Mouse (Mus musculus): Measurements from ENCODE around the gene Zfp62. TPM values are rescaled to one million over a fixed set of nuclear protein-coding genes. Genes with fewer than 3 reads are reported as not detected.
A peak's percentile ranks its signal among the peaks of the same experiment; 100 is the strongest.

Zfp62 gene
- total RNA-seq, 4 experiments from 2014 or later, result 42.5 to 60.7 (median 52.8) TPM

DNA sequence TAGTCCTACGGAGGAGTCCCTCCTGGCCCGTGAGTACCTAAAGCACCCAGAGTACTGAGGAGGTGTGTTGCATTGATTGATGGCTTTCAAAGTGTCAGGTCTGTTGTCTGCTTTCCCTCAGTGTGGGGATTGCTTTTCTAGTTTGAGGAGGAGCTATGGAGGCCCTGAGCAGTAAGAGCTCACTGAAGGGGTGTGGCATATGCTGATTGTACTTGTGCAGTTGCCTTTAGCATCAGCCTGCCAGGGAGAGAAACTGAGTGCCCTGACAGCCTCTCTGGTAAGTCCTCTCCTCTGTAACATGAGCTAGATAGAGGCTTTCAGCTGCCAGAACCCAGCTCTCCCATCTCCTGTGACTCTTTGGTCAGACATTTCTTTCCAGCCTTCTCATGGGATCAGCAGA is 44.2 kb downstream of the Zfp62 start:
- DNase-seq (ENCODE audit: low spot score in 2 of 2), result no peak

DNA sequence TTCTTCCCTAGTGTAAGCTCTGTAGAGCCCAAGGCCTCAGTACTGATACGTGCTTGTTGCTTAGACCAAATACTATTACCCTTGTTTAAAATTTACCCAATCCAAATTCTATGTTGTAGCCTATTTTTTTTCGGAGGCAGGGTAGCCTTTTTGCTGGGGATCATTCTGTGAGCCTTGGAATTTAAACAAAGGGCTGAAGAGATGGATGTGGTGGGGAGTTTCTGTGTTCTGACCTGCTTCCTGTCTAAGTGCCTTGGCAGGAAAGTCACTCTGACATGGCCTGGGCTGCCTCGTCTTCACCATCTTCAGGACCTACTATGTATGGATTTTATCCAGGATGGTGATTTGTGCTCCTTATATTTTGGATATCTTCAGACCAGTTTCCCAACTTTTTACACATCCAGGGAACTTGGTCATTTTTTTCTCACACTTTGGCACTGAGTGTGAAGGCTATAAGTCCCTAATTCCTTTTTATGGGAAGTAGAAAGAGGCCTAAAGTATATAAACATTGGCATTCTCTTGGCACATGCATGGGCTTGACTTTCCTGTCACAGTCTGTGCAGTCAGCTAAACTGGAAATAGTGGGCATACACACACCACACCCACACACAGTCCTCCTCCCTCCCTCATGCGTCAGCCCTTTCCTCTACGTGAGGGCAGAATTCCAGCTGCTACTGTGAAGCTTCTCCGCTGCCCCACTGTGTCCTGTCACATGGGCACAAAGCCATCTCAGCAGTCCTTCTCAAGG is 45.3 kb downstream of the Zfp62 start:
- no peak for DNase-seq (ENCODE audit: low spot score in 2 of 2)

DNA sequence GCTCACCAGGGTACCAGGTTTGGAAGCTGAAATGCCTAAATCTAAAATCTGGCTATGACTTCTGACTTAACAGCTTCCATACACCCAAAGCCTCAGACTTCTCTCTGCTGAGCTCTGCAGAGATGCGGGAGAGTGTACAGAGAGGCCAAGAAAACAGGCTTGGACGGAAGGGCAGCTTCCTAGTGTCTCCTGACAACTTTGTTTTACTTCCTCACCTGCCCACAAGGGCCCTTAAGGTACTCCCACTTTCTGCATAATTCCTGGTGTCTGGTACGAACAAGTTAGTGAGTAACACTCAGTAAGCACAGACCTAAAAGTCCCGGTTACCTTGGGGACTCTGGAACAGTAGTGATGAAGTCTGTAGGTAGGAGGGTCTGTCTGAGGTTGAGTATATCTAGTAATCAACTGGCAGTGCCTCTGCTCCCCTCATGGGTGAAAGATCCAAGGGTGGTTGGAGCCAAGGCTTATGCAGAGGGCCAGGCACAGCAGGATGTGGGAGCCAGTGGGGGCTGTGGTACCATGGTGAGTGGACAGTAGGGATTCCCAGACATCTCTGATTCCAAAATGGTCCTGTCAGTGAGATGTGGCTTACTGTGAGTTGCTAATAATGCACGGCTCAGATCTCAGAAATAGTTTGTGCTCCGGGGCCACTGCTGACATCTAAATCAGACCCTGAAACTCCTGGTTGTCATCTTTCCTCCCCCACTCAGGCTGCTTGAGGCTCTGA is 46.0 kb downstream of the Zfp62 start:
- no peak for DNase-seq (ENCODE audit: low spot score in 2 of 2)

DNA sequence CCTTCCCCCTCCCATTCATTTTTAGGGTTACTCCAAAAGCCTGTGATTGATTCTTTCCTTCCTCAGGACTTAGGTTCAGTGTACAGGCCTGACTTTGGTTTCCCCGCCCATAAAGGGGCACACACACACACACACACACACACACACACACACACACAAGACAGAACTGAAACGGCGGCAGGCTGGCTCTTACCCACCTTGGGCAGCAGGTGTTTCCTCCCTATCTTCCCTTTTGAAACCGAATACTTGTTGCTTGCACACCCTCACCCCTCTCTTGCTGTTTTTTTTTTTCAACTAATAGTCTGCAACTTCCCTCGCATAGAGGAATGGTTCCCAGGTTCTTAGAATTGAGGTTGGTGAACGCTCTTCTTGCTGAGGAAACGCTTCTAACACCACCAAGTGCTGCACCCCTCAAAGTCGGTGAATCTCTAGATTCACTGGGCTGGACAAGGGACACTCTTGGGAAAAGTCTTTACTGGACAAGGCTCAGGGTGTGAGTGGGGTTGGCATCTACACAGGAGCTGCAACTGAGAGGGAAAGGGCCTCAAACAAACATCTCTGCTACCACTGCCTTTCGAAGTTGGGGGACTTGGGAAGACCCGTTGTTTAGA is 46.8 kb downstream of the Zfp62 start:
- no peak for DNase-seq (ENCODE audit: low spot score in 2 of 2)

DNA sequence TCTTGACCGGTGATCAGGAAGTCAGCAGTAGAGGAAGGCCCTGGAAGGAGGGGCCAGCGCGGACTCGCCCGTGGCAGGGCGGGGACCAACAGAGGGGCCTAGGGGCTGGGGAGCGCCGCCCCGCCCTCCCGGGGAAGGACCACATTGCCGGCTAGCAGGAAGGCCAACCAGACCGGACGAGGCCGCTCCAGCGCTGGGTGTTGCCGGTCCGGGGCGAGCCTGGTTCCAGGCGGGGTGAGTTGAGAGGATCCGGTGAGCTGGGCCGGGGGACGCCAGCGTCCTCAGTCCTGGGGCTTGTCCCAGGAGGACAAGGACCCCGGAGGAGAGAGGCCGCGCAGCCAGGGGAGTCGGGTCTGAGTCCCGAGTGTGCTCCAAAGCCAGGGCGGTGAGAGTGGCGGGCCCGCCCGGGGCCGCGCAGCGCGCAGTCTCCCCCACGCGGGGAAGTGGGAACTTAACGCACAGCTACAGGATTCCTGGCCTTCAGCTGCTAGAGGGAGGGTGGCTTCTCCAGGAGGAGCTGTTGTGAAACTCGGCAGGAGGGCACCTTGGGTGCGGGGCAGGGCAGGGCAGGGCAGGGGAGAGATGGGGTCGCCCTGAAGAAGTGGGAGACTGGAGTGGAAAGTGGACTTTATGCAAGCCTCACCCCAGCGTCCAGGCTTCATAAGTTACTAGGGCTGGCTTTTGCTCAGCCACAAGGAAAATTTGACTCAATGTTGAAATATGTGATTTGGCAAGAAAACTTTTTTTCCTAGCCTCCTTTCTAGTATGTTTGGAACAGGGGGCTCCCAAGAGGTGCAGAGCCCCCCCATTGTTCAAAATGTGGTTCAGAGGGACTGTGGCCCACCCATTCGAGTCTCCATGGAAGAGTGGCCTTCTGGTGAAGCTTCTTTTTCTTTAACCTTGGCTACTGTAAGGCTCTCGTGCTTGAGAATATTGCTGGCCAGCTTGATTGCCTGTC is 47.6 kb downstream of the Zfp62 start:
- DNase-seq (ENCODE audit: low spot score in 2 of 2), result peak in 1 of 2 experiments; percentile 48

DNA sequence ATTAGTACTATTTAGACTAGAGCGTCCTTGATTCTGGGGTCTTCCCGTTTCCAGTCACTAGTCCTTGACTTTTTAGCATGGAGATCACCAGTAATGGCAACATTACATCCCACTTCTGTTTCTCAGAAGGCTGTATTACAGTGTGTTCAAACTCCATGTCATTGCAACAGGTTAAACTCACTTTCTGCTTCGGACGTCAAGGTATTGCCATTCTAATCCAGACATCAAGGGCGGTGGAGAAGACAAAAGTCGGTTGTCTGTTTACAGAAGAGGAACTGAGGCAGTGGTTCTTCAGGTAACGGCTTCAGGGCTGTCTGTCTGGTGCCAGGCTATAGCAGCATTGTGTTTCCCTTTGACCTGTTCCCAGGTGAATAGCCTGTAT is 48.3 kb downstream of the Zfp62 start:
- DNase-seq (ENCODE audit: low spot score in 2 of 2), result no peak

DNA sequence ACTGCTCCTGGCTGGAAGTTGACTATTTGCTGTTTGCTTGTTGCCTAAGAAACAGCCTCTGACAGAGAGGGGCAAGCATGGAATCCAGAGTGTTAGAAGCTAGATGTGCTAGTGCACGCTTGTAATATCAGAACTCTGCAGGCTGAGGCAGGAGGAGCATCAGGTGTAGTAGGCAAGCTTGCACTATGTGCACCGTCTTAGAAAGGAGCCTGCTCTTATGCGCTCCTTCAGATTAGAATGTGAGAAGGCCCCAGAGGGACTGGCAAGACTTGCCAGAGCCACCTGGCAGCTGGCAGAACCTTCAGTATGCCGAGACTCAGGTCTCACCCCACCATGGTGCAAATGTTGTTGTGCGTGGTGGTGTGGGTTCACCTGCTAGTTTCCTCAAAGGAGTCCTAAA is 49.0 kb downstream of the Zfp62 start:
- no peak for DNase-seq (ENCODE audit: low spot score in 2 of 2)

DNA sequence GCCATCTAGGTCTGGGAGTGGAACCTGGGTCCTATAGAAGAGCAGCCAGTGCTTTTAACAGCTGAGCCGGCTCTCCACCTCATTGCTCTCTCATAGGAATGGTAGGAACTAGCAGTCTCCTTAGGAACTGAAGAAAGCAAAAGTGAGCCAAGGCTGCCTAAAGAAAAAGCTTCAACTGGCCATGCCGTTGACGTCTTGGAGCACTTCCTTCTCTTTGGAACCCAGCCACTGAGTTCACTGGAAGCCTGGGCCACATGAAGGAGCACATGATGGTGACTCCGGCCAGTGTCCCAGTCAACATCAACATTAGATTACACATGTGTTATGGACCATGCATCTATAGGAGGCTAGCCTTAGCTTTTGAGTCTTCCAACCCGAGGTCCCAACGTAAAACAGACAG is 49.9 kb downstream of the Zfp62 start:
- DNase-seq (ENCODE audit: low spot score in 2 of 2), result no peak

DNA sequence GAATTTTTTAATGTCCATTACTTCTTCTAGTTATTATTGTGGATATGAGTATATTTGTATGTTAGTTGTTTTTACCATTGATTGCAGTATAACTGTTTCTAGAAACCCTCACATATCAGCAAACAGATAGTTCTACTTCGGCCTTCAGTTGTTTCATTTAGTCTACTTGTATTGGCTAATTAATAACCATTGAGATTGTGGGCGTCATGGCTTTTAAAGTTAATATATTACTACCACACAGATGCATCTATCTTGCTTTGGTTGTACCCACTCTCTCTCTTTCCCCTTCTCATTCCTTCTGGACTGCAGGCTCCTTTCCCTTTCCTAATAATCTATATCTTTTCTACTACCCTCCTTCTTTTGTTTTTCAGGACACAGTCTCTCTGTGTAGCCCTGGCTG is 56.2 kb downstream of the Zfp62 start:
- no peak for DNase-seq (ENCODE audit: low spot score in 2 of 2)

DNA sequence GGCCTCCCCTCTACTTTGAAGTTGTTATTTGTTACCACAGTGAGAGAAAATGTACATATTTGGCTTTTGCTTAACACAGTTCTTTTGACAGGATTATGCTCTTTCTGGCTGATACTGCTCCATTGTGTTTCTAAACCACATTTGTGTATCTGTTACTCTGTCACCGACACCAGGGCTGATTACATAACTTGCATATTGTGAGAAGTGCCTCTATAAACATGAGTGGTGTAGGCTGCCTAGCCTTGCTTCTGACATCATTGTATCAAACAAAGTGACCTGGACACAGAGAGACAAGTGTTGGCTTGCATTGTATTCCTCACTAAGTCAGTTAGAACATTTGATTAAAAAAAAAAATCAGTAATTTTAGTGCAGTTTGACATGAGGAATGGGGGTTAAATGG is 56.7 kb downstream of the Zfp62 start:
- no peak for DNase-seq (ENCODE audit: low spot score in 2 of 2)

DNA sequence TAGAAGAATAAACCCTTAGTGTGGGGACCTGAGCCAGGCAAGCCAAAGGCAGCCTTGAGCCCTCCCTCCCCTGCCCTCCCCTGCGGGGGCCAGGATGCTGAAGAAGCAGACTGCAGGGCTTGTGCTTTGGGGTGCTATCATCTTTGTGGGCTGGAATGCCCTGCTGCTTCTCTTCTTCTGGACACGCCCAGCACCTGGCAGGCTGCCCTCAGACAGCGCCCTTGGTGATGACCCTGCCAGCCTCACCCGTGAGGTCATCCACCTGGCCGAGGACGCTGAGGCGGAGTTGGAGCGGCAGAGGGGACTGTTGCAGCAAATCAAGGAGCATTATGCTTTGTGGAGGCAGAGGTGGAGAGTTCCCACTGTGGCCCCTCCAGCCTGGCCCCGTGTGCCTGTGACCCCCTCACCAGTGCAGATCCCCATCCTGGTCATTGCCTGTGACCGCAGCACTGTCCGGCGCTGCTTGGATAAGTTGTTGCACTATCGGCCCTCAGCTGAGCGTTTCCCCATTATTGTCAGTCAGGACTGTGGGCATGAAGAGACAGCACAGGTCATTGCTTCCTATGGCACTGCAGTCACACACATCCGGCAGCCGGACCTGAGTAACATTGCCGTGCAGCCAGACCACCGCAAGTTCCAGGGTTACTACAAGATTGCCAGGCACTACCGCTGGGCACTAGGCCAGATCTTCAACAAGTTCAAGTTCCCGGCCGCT is 57.7 kb downstream of the Zfp62 start:
- no peak for DNase-seq (ENCODE audit: low spot score in 2 of 2)

DNA sequence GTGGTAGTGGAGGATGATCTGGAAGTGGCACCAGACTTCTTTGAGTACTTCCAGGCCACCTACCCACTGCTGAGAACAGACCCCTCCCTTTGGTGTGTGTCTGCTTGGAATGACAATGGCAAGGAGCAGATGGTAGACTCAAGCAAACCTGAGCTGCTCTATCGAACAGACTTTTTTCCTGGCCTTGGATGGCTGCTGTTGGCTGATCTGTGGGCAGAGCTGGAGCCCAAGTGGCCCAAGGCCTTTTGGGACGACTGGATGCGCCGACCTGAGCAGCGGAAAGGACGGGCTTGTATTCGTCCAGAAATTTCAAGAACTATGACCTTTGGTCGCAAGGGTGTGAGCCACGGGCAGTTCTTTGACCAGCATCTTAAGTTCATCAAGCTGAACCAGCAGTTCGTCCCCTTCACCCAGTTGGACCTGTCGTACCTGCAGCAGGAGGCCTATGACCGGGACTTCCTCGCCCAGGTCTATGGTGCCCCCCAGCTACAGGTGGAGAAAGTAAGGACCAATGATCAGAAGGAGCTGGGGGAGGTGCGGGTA is 58.3 kb downstream of the Zfp62 start:
- DNase-seq (ENCODE audit: low spot score in 2 of 2), result no peak

DNA sequence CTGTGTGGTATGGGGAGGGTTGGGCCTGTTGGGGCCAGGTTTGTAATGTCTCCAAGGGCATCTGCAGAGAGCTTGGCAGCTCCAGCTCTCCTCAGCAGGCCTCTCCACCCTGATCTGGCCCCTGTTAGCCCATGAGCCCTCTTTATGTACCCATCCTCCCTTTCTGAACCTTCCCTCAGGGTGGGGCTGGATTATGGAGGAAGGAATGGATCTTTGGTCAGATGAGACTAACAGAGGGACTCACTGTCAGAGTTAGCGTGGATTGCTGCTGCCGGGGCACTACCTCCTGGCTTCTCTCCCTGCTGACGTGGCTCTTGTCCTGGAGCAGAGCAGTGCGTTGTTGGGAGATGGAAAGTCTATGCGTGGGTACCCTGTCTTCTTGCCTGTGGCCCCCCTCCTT is 59.2 kb downstream of the Zfp62 start:
- DNase-seq (ENCODE audit: low spot score in 2 of 2), result no peak

DNA sequence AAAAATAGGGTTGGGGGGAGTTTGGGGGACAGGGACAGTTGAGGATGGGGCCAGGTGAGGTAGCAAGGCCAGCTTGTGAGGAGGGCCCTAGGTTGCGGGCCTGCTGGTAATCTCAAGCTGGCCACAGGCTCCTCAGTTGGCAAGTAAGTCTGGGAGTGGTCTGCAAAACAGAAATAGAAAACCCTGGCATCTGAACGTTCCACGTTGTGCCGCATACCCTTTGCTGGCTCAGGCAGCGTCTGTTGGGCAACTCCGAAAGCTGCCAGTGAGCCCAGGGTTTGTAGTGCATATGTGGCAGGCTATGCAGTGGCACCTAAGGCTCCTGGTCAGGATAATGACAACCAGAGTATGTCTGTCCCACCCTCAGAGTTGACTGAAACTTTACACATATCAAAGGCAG is 60.1 kb downstream of the Zfp62 start:
- DNase-seq (ENCODE audit: low spot score in 2 of 2), result no peak

DNA sequence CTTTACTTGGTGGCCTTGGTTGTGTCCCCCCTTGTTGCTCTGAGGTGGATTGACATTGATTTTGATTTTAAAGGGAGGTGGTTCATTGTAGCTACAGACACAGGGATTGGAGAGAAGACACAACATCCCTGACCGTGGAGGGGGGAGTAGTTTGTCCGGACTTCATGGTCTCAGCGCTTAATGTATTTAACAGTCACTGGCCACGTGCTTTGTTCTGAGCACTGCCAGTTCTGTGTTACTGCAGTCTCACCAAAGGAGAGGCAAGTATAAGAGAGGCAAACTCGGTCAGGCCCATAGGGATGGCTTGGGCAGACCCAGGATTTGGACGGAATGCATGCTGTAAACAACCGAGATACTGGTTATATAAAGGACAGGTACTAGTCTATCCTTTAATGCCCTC is 61.0 kb downstream of the Zfp62 start:
- DNase-seq (ENCODE audit: low spot score in 2 of 2), result no peak

DNA sequence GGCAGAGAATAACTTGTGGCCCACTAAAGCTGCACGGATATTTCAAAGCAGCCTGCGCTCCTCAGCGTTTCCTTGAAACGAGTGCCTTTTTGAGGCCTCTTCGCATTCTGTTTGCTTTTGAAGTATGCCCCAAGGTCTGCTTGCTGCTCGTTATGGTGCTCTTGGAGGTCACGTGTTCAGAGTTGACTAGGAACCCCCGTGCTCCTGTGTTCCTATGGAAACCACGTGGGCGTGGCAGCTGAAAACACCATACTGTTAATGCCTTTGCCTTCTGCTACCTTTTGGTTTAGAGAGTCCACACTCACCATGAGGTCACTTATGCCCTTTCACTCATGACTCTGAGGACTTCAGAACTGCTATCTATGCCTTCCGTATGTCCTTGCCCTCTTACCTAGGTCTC is 61.5 kb downstream of the Zfp62 start:
- DNase-seq (ENCODE audit: low spot score in 2 of 2), result no peak

DNA sequence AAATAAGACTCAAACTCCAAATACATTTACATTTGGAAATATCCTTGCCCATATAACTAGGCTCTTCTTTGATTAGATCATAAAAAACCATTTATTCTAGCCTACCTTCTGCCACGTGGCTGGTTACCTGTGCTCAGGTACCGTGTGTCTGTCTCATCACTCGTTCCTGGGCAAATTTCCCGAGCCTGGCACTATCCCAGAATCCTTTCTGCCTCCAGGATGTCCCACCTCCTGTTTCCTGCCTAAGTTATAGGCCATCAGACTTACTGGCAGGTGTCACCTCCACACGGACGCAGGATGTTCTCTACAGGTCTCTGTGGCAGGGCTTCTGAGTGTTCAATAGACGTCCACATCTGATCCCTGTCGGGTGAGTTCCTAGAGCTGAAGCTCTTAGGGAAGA is 62.0 kb downstream of the Zfp62 start:
- DNase-seq (ENCODE audit: low spot score in 2 of 2), result no peak

DNA sequence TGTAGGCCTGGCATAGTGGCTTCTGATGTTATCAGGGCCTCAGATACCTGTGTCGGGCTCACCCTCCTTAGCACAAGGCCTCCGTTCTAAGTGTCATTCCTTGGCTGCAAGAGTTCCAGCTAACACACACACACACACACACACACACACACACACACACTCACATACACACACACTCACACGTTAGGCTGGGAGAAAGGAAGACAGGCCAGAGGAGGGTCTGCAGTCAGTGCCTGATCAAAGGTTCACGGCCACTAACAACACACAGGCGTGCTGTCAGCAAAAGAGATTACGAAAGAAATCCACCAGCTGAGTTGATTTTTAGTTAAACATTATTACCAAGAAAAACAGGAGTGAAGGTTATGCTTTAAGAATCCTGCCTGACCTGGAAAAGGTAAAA is 63.6 kb downstream of the Zfp62 start:
- no peak for DNase-seq (ENCODE audit: low spot score in 2 of 2)

DNA sequence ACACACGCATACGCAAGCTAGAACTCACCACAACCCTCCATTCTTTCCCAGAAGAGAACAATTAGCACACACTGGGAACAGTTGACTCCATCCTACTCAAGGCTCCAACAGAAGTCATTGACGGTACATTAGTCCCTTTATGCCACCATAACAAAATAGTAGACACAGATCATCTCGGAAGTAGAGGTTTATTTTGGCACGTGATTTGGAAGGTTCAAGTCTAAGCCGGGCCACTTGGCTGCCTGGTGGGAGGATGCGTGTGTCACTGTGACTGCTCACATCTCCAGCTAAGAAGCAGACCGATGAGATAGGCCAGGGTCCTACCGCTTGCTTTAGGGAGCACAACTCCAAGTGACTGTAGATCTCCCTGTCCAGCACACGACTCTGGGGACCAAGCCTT is 64.2 kb downstream of the Zfp62 start:
- DNase-seq (ENCODE audit: low spot score in 2 of 2), result no peak

DNA sequence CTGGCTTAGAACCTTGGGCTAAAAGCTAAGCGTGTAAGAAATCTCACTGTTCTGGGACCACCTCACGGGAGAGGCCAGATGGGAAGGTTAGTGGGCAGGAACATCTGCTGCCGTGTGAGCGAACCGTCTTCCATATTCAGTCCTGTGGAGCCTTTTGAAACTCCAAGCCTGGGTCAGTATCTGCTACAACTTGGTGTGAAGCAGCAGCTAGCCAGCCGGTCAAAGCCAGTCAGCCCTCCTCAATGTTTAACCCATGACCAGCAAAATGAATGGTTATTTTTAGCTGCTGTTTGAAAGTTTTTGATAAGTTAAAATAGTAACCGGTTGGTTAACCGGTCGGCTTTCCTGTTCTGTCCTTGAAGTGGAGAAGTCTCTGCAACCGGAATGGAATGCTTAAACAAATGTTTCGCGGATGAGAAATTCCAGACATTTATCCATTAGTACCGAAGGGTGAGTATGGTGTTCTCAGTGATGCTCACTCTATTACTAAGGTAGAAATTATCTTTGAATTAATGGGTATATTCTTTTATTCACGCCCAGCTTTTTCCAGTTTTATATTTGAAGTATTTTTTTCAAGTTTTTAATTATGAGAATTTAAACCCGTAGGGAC is 65.0 kb downstream of the Zfp62 start:
- no peak for DNase-seq (ENCODE audit: low spot score in 2 of 2)
